Mouse (Mus musculus) T-helper 1 cell (primary cell): ENCODE results near the gene Ttc17.

Experiments
- in situ Hi-C: fragments of 300-600 bp; cut with MboI, MseI; formaldehyde crosslinking; loops from one replicate; pipeline ENCODE4 v1.15.1; 2025; ENCODE audit warnings: high pct_unique_total_duplicates

Gene Ttc17

DNA sequence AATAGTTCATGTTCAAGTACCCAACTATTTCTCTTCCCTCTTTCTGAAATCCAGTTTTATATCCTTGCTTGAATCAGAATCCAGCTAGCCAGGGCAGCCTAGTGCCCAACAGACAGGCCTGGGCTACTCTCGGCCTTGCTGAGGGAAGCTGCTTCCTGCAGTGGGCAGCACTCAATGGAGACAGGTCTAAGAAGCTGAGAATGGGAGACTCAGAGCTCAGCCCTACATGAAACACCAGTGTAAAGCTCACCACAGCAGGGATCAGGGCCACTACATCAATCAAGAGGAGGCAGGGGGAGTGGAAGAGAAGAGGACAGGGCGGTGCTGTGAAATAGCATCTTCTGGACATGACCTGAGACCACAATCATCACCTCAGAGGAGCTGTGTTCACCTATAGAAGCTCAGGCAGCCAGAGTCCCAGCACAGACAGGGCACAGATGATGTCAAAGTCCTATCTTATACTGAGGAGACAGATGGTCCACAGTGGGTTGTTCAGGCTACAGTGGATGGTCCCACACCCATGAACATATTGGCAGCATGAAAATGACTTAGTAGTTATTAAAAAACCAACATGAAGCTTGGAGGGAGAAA lies 25.3 kb downstream of the Ttc17 start:
- in situ Hi-C loops = no loop called here

DNA sequence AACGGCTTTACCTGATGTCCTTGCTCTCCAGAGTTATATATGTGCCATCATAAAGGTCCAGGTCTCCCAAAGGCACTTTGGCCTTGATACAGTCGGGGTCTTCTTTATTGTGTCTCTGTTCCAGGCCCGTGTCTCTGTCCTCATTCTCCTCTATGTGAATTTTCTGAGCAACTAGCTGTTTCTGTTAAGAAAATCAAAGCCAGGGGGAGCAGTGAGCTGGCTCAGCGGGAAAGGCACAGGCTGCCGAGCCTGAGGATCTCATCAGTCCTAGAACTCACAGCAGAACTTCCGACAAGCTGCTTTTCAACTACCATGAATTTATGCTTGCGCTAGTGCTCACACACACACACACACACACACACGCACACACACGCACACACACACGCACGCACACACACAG lies 27.8 kb downstream of the Ttc17 start:
- in situ Hi-C loops = no loop called here

DNA sequence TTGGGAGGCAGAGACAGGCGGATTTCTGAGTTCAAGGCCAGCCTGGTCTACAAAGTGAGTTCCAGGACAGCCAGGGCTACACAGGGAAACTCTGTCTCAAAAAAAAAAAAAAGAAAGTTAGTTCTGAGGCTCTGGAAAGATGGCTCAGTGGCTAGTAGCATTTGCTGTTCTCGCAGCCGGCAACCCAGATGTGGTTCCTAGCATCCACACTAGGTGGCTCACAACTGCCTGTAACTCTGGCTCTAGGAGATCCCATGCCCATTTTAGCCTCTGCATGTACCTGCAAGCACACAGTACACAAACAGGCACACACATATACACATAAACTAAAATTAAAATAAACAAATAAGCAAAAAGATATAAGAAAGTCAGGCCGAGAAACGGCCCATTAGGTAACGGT lies 35.4 kb downstream of the Ttc17 start:
- in situ Hi-C loops = no loop called here

DNA sequence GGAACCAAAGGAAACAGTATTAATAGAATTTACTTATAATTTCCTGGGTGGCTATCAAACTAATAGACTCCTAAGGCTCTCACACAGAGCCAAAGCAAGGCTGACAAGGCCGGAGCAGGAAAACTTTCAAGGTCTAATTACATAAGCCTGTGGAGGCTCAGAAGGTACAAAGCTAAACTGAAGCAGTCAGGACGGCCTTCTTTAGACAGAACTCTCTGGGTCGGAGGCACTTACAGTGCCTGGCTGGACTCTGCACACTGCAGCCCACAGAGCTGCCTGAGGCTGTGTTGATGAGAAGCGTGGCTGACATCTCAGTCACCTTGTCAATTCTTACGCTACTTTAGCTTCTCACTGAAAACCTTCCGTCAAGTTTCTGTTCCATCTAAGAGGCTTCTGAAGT lies 42.7 kb downstream of the Ttc17 start:
- in situ Hi-C loops = no loop called here

DNA sequence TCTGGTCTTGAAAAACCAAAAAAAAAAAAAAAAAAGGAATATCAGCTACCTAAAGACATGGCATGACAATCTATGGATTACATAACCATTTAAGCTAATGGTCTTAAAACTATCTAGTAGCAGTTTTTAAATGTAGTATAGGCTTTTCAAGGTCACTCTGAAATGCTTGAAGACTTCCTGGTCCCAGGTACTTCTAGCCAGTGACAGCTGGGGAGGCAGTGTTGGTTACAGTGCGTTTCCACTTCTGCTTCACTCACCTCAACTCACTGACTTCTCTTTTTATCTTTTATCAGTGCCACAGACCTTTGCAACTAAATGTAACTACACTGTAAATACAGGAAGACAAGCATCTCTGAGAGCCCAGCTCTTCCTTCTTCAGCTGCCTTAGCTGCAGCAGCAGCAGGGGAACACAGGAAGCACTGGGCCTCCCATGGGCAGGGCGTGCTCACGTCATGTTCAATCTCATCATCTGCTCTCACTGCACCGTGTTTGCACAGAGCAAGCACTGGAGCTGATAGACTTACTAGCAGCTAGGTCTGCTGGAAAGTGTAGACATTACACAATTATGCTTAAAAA lies 46.0 kb downstream of the Ttc17 start:
- in situ Hi-C loops = no loop called here

DNA sequence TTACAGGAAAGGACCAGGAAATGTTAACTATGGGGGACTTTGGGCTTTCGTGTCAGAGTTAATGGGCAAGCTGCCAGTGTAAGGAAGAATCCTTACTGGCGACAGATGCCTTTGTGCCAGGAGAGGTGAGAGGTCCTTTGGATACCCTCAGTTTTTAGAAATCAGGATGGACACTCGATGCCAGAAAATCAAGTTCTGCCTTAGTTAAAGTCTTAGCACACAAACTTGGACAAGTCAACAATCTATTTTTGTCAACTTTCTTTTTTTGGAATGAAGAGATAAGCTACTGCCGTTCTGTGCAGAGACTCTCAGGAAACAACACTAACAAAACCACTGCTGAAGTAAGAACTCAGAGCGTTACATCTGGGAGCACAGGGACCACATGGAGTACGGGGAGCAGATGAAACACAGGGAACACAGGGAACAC lies 58.3 kb downstream of the Ttc17 start:
- in situ Hi-C loops = no loop called here

DNA sequence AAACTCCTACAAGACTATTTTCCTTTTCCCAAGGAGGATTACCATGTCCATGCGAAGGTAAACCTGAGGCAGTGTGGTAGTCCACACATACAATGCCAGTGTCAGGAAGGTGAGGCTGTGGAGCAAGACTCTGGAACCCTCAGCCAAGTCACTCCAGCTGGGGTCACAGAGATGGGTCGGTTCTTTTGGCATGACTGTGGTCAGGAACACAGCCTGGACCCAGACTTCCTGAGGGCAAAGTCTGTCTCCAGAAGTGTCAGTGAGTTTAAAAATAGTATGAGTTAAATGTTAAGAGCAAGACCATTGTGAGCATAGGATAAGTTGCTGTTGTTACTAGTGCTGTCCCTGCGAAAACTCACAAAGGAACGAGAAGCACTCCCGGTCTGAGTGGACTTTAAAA lies 59.7 kb downstream of the Ttc17 start:
- in situ Hi-C loops = no loop called here

DNA sequence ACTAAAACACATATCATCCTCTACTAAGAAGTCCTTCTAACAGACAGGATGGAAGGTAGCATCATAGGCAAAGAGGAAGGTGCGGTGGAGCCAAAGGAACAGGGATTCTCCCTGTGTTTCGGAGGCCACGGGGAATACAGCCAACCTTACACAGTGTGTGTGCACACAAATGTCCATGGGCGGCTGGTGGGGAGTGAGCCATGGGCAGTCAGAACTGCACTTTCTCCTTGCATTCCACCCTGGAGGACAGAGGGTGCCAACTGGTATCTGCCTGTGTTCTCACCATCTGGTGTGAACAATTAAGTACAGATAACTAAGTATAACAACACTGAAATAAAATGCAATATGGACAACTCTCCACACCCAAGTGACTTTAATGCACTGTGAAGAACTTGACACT lies 61.9 kb downstream of the Ttc17 start:
- in situ Hi-C loops = no loop called here

DNA sequence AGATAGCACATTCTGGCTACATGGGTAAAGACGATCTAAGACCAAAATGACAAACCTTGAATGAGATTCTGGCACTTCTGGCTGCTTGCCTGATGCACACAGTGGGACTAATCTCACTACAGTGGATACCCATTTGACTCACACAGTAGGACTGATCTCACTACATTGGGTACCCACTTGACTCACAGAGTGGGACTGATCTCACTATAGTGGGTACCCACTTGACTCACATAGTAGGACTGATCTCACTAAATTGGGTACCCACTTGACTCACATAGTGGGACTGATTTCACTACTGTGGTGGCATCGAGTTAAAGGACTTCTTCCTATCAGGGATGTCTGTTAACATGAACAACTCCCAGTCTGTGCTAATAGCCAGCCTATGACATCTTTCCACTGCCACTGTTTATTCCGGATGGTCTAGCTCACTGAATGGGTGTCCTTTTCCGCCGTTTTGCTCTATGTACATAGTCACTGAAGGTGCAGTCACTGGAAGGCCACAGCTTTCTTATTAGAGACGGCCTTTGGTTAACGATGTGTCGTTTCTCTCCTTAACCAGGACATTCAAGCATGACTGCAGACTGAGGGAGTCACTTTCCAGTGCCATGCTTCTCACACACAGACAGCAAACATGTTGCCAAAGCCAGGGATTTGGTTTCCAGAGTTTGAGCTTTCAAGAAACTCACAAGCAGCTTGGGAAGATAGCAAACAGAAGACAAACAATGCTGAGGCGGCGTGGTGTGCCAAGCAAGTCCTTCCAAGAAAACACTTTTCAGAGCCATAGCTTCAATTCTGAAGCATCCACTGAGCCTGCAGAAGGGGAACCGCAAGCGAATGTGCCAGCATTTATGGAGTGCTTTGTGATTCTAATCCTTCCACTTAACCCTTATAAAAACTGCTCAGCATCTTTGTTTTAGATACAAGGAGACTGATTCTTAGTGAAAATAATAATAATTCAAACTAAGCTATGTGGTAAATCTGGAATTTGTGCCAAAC lies 62.9 kb downstream of the Ttc17 start:
- in situ Hi-C loops = no loop called here

DNA sequence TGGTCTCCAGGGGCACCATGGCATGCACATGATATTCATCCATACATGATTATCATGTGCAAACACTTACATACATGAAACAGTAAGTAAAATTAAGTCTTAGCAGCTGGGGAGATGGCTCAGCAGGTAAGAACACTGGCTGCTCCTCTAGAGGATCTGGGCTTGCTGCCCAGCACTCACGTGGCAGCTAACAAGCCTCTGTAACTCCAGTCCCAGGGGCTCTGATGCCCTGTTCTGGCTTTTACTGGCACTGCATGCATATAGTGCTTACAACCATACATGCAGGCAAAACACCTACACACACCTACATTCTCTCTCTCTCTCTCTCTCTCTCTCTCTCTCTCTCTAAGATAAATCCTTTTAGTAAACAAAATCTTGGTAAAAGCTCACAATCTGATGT lies 65.7 kb downstream of the Ttc17 start:
- in situ Hi-C loops = no loop called here

DNA sequence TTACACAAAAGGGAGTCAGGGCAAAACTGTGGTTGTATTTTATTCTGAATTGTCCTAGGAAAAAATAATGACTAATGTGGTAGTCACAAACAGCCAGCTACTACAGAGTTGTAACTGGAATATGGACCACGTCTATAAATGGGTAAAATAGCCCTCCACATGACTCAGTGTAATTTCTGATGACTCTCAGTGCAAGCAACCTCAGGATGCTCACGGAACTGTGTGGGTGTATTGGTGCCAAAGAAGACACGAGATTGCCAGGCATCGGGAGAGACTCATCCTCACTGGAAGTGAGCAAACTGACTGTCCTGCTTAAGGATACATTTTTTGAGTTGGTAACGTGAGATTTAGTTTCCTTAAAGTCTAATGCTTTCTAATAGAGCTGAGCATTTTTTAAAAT lies 67.0 kb downstream of the Ttc17 start:
- in situ Hi-C loops = no loop called here

DNA sequence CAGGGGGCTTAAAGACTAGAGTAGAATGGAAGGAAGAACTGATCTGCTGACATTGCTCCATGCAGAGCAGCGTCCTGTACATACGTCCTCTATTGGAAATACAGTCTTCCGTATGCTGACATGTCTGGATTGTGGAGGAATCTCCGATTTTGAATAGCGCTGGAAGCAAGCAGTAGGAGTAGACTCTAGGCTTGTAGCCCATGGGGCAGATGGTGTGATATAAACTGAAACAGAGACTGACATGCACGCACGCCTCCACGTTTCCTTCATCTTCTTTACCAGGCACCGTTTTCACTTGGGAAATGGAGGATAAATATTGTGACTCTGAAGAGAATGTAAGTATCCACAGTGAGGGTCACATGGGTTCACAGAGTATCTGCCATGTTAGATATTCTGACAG lies 70.2 kb downstream of the Ttc17 start:
- in situ Hi-C loops = no loop called here

DNA sequence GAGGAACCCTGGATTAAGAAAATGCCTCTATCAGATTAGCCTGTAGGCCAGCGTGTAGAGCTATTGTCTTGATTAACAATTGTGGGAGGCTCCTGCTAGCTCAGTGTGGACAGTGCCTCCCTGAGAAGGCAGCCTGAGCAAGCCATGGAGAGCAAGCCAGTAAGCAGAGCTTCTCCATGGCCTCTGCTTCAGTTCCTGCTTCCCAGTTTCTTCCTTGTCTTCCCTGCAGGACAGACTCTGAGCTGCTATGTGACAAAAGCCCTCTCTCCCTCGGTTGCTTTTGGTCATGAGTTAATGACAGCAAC lies 71.8 kb downstream of the Ttc17 start:
- in situ Hi-C loops = no loop called here

DNA sequence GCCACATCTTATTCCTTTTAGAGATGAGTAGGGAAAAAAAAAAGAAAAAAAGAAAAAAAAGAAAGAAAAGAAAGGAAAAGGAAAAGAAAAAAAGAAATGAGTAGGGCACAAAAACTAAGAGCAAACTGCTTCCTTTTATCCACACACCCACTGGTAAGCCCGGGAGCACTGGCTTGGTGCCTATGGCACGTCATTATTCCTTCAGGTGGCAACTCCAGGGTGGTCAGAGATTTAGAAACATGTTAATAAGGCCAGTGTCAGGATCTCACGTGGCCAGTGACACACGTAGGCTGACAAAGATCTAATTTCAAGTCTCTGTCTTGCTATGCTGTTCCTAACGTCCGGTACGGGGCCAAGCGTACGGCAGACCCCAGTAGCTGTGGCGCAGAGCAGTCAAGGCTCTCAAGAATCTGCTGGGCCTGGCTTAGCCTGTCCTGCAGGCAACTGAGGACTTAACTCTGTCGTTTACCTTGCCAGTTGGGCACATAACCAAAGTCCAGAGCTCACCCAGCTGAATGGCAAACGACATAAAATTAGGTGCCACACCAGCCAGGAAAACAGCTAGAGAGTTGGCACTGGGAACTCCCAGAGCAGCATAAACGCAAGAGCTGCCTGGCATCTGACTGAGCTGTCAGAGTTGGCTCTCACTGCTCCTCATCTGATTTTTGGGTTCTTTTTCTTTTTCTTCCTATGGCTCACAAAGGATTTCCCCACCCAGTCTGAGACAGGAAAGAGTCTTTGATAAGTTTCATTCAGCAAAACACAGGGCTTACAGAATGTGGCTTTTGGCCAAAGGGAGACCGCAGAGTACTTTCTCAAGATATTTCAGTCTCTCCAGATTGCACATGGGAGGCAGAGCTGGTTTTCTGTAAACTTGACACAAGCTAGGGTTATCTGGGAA lies 72.4 kb downstream of the Ttc17 start:
- in situ Hi-C loops = no loop called here

DNA sequence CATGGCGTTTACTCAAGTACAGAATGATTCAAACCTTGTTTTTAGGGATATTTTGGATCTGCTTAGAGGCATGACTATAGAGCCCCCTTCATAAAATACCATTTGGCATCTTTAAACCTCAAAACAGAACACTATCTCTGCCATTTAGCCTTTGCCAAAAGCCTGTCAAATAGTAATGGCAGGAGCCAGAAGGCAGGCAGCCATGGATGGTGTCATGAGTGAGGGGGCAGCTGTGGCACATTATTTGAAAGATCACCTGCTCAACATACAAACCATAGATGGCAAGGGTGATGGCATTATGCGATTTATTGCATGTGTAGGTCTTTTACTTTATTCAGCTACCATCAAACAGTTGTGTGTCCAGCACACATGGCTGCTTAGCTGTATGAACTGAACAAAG lies 73.4 kb downstream of the Ttc17 start:
- in situ Hi-C loops = no loop called here

DNA sequence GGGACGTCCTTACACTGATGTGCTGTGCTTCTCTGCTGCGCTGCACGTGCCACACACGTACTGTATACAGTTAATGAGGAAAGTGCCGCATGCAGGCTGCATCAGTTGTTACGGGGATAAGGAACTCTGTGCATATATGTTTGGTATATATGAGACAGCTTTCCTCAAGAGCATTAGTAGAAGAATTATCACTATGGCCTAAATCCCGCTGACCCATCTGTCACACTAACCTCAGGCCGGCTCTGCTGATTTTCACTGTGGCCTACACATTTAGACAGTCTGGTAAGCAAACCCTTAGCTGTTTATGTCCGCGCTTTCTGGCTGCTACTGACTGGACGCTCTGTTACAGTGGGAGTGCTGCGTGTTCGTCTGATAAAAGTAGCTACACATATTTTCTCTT lies 77.2 kb downstream of the Ttc17 start:
- in situ Hi-C loops = no loop called here

DNA sequence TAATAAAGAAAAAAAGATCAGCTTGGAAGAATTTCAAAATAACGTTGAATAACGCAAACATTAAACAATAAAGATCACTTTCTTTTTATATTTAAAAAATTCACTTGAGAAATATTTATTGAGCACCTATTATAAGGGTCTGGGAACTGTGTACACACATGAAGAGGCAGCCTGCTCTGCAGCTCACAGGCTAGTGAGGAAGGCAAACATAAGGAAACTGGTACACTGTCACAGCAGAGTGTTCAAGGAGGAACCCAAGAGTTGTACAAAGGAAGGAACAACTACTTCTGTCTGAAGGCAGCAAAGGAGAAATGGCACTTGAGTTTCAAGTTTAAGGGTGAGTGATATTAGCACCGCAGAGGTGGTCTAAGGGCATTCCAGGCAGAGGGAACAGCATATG lies 78.7 kb downstream of the Ttc17 start:
- in situ Hi-C loops = no loop called here

DNA sequence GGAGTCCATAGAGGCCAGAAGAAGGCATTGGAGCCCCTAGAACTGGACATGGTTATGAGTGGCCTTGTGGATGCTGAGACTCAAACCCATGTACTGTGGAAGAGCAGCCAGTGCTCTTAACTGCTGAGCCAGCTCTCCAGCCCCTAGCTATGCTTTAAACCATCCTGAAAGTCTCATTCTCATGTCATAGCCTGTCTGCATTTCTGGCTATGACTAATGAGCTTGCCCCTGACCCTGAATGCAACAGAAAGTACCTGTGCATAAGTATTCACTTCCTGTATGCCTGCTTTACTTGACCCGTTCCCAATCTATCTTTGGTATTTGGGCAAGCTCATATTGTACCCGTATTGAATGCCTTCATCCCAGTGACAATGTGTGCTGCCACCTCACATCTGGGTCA lies 86.7 kb downstream of the Ttc17 start:
- in situ Hi-C loops = no loop called here

DNA sequence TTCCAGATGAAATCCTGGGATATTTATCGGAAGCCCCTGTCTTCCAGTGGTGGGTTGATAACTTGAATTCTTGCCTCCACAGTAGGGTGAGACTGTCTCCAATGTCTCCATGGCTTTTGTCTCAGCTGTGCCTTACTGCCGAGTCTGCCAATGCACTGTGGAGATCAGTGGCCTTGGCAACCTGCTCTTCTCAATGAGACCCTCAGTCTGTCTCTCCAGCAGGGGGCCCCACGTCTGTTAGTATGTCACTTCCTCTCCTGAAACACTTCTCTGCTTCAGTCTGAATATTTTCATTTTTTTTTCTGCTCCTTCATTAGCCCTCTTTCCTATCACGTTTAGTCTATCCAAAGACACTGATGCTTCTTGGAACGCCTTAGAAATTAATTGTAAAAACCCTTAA lies 90.0 kb downstream of the Ttc17 start:
- in situ Hi-C loops = no loop called here

DNA sequence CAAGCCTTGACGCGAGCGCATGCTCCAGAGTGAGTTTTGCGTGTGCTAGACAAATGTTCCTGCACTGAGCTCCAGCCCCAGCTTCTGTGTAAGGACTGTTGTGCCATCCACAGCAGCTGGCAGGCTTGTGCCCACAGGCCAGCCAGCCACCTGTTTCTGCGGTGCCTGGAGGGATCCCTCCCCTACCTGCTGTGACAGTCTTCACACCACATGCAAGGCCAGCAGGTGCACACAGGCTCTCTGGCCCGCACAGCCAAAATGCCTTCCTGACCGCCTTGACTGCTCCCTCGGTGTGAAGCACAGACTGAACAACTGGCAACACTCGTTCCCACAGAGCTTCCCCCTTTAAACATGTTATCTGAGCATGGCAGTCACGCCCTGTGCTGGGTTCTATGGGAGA lies 102.5 kb downstream of the Ttc17 start:
- in situ Hi-C loops = no loop called here

DNA sequence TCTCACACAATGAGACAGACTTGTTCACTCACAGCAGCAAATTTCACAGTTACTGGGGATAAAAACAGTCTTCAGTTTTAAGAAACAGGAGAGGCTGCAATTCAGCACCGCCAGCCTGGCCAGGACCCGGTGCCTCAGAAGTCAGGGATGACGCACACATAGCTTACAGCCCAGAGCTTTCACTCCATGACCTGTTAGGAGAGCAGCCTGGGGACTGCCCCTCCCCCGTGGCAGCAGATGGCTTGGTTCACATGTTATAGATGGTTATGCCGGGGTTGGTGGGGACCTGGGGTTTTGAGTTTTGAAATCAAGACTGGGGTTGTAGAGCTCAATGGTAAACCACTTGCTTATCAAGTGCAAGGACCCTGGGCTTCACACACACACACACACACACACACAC lies 104.1 kb downstream of the Ttc17 start:
- in situ Hi-C loops = no loop called here

DNA sequence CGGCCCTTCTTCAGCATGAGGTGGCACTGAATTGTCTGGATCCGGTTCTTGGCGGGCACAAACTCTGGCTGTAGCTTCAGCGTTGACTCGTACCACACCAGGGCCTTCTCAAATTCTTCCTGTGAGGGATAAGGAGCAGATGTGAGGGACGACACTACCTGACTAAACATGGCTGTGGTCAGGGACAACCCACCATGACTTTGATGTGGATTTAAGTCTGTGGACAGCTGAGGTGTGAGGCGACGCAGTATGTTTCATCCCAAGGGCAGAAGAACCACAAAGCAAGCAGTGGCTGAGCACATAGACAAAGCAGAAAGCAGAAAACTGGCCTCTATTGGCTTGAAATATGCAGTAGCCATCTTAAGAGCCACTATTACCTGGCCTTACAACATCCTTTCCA lies 104.7 kb downstream of the Ttc17 start:
- in situ Hi-C loops = no loop called here
